Mouse (Mus musculus): ENCODE results near the gene Nrm. TPM values are rescaled to one million over a fixed set of nuclear protein-coding genes. Genes with fewer than 3 reads are reported as not detected.

Nrm gene
- total RNA-seq (2014; rRNA removed) (6.1 and 9.7 TPM in 2 replicates), polyA plus RNA-seq (2015; fragmentation: Nextera tagmentation; extraction: Ambion mirVana) (13.1 and 15.6 TPM in 2 replicates)

DNA sequence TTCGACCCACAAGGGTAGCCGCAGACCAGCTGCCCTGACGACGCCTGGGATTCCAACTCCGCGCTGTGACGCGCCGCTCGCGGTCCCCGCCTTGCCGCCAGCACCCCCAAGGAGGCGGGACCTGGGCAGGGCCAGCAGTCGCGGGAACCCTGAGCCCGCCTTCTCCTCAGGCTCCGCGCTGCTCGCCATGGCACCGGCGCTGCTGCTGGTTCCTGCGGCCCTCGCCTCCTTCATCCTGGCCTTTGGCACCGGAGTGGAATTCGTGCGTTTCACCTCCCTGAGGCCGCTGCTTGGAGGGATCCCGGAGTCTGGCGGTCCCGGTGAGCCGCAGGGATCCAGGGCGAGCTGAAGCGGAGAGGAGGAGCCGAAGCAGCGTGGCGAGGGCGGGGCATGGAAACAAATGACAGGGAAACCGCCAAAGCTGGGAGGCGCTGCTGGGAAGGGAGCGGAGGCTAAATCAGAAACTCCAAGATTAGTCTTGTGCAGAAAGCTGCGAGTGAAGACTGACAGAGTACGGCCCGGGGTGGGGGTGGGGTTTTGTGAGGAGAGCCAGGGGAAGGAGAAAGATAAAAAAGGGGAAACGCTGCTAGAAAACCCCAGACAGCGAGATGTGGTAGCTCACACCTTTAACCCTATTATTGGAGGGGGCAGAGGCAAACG is at the start of gene Nrm:
Gene Nrm (plus strand): TSS at position 121 of the 660 bp plus-strand sequence.
- Histone ChIP-seq H3K36me3 (ENCODE audit: insufficient read depth) (peaks cover 7% of the 10 kb centered on the region; the same call in 1 of the 2 replicates), H3K4me3 (ENCODE audit: low read depth, low read length) (peak within 1 kb of the TSS; percentile 76), H3K27me3 (ENCODE audit: insufficient read depth, low read length) (no peaks in the 10 kb centered on the region), H3K9me3 (ENCODE audit: low read length) (no peaks in the 10 kb centered on the region), H3K4me2 (ENCODE audit: low read depth) (peak within 1 kb of the TSS; percentile 60), H3K9ac (peak within 1 kb of the TSS; percentile 80), H3K27ac (ENCODE audit: low read depth, low read length) (peak within 1 kb of the TSS; percentile 94), H3K4me1 (ENCODE audit: insufficient read depth) (peaks cover 7% of the 10 kb centered on the region; the same call in 1 of the 2 replicates)
- TF ChIP-seq CTCF (IDR thresholded peaks at IDR 0.05; ENCODE audit: low read depth), result peak; percentile 70
- DNase-seq (peak; percentile 94), ATAC-seq (peak; percentile 95)
- 2% methylated on average over 47 of the region's 47 CpGs for WGBS

DNA sequence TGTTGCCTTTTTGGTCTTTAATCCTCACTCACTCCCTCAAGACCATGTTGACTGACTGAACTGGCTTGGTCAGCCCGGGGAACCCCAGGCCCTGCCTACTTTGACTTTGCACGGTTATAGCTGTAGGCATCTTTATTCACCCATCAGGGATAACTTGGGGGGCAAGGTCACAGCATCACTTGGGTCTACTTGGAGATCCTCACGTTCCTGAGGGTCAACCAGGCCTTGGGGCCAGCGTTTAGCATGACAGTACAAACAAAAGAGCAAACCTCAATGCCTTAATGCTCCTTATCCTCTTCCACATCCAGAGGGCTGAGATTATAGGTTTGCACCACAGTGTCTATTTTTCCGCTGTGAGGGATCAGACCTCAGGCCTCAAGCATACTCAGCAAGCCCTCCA is 48.8 kb upstream of the Nrm start:
- TF ChIP-seq CTCF (IDR thresholded peaks at IDR 0.05; ENCODE audit: low read depth), result no peak
- Histone ChIP-seq H3K4me1 (ENCODE audit: insufficient read depth) (no peaks in the 10 kb centered on the region), H3K9me3 (ENCODE audit: low read length) (no peaks in the 10 kb centered on the region), H3K4me2 (ENCODE audit: low read depth) (no peak overlapping the region), H3K27ac (ENCODE audit: low read depth, low read length) (no peak overlapping the region), H3K27me3 (ENCODE audit: insufficient read depth, low read length) (no peaks in the 10 kb centered on the region), H3K9ac (no peak overlapping the region), H3K36me3 (ENCODE audit: insufficient read depth) (no peaks in the 10 kb centered on the region), H3K4me3 (ENCODE audit: low read depth, low read length) (no peak overlapping the region)
- no peak for DNase-seq
- no peak for ATAC-seq
- 79% methylated on average over 5 of the region's 5 CpGs for WGBS

DNA sequence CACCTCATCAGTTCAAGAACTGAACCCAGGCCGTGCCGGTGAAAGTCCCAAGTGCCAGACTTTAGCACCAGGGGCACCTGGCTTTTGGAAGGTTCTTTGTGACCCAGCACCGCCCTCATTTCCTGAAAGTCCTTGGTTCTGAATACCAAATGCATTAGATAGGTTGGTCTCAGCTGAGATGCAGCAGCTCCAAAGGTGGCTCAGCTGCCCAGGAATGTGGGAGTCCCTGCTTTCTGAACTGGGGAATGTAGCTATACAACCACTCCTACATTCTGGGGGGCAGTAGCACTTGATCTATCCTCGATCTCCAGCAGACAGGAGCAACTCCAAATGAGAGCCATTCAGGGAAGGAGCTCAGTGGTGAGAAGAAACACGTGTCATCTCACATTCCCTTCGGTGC is 48.4 kb upstream of the Nrm start:
- ATAC-seq (no peak), DNase-seq (no peak)
- 67% methylated on average over 6 of the region's 6 CpGs for WGBS
- H3K27ac ChIP-seq (ENCODE audit: low read depth, low read length), result no peak overlapping the region
- H3K9me3 ChIP-seq (ENCODE audit: low read length), result no peaks in the 10 kb centered on the region
- no peak overlapping the region for H3K4me3 ChIP-seq (ENCODE audit: low read depth, low read length)
- H3K4me2 ChIP-seq (ENCODE audit: low read depth), result no peak overlapping the region
- no peaks in the 10 kb centered on the region for H3K36me3 ChIP-seq (ENCODE audit: insufficient read depth)
- no peaks in the 10 kb centered on the region for H3K4me1 ChIP-seq (ENCODE audit: insufficient read depth)
- no peak overlapping the region for H3K9ac ChIP-seq
- H3K27me3 ChIP-seq (ENCODE audit: insufficient read depth, low read length), result no peaks in the 10 kb centered on the region
- TF ChIP-seq CTCF (IDR thresholded peaks at IDR 0.05; ENCODE audit: low read depth), result no peak

DNA sequence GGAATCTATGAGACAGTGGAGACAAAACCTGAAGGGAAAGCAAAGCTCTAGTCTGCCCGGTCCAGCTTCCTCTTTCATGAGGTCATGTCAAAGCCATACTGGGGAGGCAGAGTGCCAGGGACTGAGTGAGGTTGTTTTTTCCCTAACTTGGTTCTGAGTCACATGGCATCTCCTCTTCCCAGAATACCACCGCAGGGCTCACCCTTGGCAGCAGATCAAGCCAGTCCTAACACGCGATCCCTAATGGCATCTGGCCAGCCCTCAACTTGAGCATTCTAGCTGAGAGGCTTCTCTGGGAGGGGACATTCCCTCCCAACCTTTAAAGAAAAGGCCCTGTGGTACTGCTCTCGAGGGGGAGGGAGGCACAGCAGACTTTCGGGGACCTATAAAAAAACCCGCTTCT is 47.9 kb upstream of the Nrm start:
- Histone ChIP-seq H3K4me2 (ENCODE audit: low read depth) (no peak overlapping the region), H3K4me3 (ENCODE audit: low read depth, low read length) (no peak overlapping the region), H3K4me1 (ENCODE audit: insufficient read depth) (no peaks in the 10 kb centered on the region), H3K9ac (no peak overlapping the region), H3K27ac (ENCODE audit: low read depth, low read length) (no peak overlapping the region), H3K36me3 (ENCODE audit: insufficient read depth) (no peaks in the 10 kb centered on the region), H3K9me3 (ENCODE audit: low read length) (no peaks in the 10 kb centered on the region), H3K27me3 (ENCODE audit: insufficient read depth, low read length) (no peaks in the 10 kb centered on the region)
- DNase-seq (peak; percentile 73), ATAC-seq (peak; percentile 42)
- 27% methylated on average over 7 of the region's 7 CpGs for WGBS
- TF ChIP-seq CTCF (IDR thresholded peaks at IDR 0.05; ENCODE audit: low read depth), result no peak

DNA sequence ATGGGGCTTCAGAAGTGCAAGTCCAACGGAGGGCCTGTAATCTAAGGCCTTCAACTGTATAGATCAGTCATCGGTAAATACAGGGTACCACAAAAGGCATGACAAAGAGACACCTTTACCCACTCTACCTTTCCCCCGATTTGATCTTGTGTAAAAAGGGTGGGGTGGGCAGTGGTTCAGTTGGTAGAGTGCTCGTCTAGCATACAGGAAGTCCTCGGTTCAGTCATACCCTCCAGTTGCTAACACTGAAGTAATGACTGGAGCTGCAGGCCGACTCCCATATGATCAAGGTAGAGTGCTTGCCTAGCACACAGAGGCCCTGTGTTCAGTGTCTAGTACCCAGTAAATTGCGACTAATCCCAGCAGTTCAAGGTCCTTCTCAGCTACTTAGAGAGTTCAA is 47.5 kb upstream of the Nrm start:
- H3K4me1 ChIP-seq (ENCODE audit: insufficient read depth), result no peaks in the 10 kb centered on the region
- DNase-seq (no peak), ATAC-seq (no peak)
- H3K4me2 ChIP-seq (ENCODE audit: low read depth), result no peak overlapping the region
- H3K36me3 ChIP-seq (ENCODE audit: insufficient read depth), result no peaks in the 10 kb centered on the region
- WGBS, result 74% methylated on average over 7 of the region's 7 CpGs
- H3K27me3 ChIP-seq (ENCODE audit: insufficient read depth, low read length), result no peaks in the 10 kb centered on the region
- H3K27ac ChIP-seq (ENCODE audit: low read depth, low read length), result no peak overlapping the region
- no peak overlapping the region for H3K9ac ChIP-seq
- no peak overlapping the region for H3K4me3 ChIP-seq (ENCODE audit: low read depth, low read length)
- TF ChIP-seq CTCF (IDR thresholded peaks at IDR 0.05; ENCODE audit: low read depth), result no peak
- no peaks in the 10 kb centered on the region for H3K9me3 ChIP-seq (ENCODE audit: low read length)

DNA sequence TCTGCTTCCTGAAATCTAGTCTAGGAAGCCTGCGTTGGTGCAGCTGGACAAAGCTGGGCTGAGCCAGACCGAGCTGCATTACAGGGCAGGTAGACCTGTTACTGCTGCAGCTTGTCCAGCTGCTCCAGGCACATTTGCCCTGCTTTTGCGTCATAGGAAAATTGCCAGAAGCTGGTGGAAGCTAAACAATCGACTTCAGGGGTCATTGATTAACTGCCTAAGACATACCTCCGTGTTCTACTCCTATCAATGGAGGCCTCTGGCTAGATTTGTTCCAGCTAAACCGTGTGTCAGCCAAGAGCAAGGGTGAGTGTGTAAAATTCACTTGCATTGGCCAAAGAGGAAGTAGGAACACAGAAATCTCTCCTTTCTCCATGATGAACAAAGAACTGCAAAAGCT is 46.4 kb upstream of the Nrm start:
- H3K36me3 ChIP-seq (ENCODE audit: insufficient read depth), result no peaks in the 10 kb centered on the region
- no peaks in the 10 kb centered on the region for H3K4me1 ChIP-seq (ENCODE audit: insufficient read depth)
- 67% methylated on average over 6 of the region's 6 CpGs for WGBS
- H3K27ac ChIP-seq (ENCODE audit: low read depth, low read length), result no peak overlapping the region
- no peak overlapping the region for H3K4me3 ChIP-seq (ENCODE audit: low read depth, low read length)
- H3K9me3 ChIP-seq (ENCODE audit: low read length), result no peaks in the 10 kb centered on the region
- DNase-seq (no peak), ATAC-seq (no peak)
- H3K27me3 ChIP-seq (ENCODE audit: insufficient read depth, low read length), result no peaks in the 10 kb centered on the region
- no peak overlapping the region for H3K9ac ChIP-seq
- H3K4me2 ChIP-seq (ENCODE audit: low read depth), result no peak overlapping the region
- TF ChIP-seq CTCF (IDR thresholded peaks at IDR 0.05; ENCODE audit: low read depth), result no peak

DNA sequence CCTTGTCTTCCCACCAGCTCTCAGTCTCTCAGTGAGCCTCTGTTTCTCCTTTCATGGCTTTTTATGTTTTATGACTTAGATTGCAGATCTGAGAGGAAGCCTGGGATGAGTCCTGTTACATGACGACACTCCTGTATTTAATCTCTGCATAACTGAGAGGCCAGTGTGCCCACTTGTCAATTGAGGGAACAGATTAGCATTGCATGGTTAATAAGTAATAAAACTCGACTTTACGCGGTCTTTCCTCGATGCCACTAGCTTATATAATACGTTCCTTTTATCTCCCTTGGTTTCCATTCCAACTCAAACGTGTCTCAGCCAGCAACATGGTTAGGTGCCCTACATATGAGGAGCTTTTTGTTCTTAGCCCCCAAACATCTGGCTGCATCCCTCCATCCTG is 45.3 kb upstream of the Nrm start:
- Histone ChIP-seq H3K9ac (no peak overlapping the region), H3K27ac (ENCODE audit: low read depth, low read length) (no peak overlapping the region), H3K4me1 (ENCODE audit: insufficient read depth) (no peaks in the 10 kb centered on the region), H3K4me2 (ENCODE audit: low read depth) (no peak overlapping the region), H3K9me3 (ENCODE audit: low read length) (no peaks in the 10 kb centered on the region), H3K36me3 (ENCODE audit: insufficient read depth) (no peaks in the 10 kb centered on the region), H3K27me3 (ENCODE audit: insufficient read depth, low read length) (no peaks in the 10 kb centered on the region), H3K4me3 (ENCODE audit: low read depth, low read length) (no peak overlapping the region)
- no peak for TF ChIP-seq CTCF (IDR thresholded peaks at IDR 0.05; ENCODE audit: low read depth)
- ATAC-seq (no peak), DNase-seq (no peak)
- WGBS, result 71% methylated on average over 7 of the region's 7 CpGs

Data from forebrain, postnatal 0 days (tissue).